Mouse (Mus musculus) forebrain, embryonic 13.5 days (tissue): ENCODE measurements around the gene Ift81. TPM values are rescaled to one million over a fixed set of nuclear protein-coding genes. Genes with fewer than 3 reads are reported as not detected.
A peak's percentile ranks its signal among the peaks of the same experiment; 100 is the strongest.
"Not testable (repeated sequence)": the region's sequence is repeated elsewhere in the genome, so short reads cannot be mapped to it uniquely, and the experiment has no call there.

Experiments used
- ATAC-seq: fragments of 200-750 bp; cut with Nextera tagmentation; 2 replicates; pipeline ENCODE4 v1.8.0; 2017
- H3K27ac ChIP-seq: fragments of 300-500 bp; sonication (generic); 2 replicates; pipeline ENCODE4 v1.5.1; 2015; ENCODE audit warnings: inconsistent platforms, mild to moderate bottlenecking, moderate library complexity
- H3K27me3 ChIP-seq: fragments of 300-500 bp; sonication (generic); 2 replicates; pipeline ENCODE4 v1.6.1; 2015; ENCODE audit warnings: mild to moderate bottlenecking, inconsistent platforms
- H3K36me3 ChIP-seq: fragments of 300-500 bp; sonication (generic); 2 replicates; pipeline ENCODE4 v1.6.1; 2015; ENCODE audit warnings: mild to moderate bottlenecking, inconsistent platforms; ENCODE audit not compliant: poor library complexity, severe bottlenecking
- H3K4me1 ChIP-seq: fragments of 300-500 bp; sonication (generic); 2 replicates; pipeline ENCODE4 v1.6.1; 2015; ENCODE audit warnings: inconsistent platforms
- H3K4me2 ChIP-seq: fragments of 300-500 bp; sonication (generic); 2 replicates; pipeline ENCODE4 v1.6.1; 2015; ENCODE audit warnings: inconsistent platforms, mild to moderate bottlenecking, moderate library complexity
- H3K4me3 ChIP-seq: fragments of 300-500 bp; sonication (generic); 2 replicates; pipeline ENCODE4 v1.5.1; 2015; ENCODE audit warnings: mild to moderate bottlenecking, inconsistent platforms
- H3K9ac ChIP-seq: fragments of 300-500 bp; sonication (generic); 2 replicates; pipeline ENCODE4 v1.6.1; 2015; ENCODE audit warnings: mild to moderate bottlenecking, inconsistent platforms
- H3K9me3 ChIP-seq: fragments of 300-500 bp; sonication (generic); replicated peaks from 2 replicates; pipeline ENCODE4 v1.6.1; 2016; ENCODE audit warnings: inconsistent platforms
- WGBS: fragments of 180-500 bp; shearing (Covaris S2); methylation state at CpG from one replicate; pipeline ENCODE4 v1.1.7; 2015; 5-methylcytosine and 5-hydroxymethylcytosine counted together
- polyA plus RNA-seq: library from polyadenylated mRNA; unstranded; fragments of >200 nt; fragmentation: Nextera tagmentation; extraction: Ambion mirVana; gene quantifications from 2 replicates; pipeline ENCODE4 v1.2.1, GENCODE M21; 2015

Gene Ift81
- 63.2 and 69.7 TPM in 2 replicates for polyA plus RNA-seq

DNA sequence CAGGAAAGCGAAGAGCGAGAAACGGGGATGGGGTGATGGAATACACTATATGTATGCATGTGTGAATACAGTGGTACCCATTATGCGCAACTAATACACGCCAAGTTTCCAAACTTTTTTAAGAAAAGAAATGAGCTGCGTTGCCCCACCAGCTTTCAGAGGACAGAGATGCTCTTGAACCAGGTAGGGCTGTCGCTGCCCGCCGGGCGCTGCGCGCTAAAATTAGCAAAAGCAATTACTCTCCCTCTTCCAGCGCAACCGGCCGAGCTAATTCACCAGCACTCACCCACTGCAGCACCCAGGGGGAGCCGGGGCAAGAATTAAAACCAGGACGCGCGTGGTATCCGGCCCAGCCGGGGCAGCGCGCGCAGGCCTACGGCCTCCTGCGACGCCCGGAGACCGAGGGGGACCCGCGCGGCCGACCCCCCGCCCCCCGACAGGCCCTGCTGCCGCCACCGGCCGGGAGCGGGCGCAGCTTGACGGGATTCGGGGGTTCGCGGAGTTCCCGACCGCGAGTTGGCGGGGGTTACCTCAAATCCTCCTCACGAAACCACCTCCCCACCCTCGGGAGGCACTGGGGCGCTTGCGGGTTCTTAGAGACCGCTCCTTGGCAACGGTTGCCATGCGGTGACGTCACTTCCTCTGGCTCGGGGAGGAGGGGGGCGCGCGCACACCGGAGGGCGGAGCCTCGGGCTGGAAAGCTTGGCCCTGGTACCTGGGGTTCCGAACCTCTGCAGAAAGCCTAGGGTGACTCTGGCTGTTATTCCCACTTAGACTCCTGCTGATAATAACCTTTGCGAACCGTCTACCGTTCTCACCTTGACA lies at the start of gene Ift81:
Gene Ift81 (minus strand): TSS at position 611 of the 825 bp plus-strand sequence.
- 2% methylated on average over 56 of the region's 67 CpGs for WGBS
- peak within 1 kb of the TSS; percentile 87 for H3K27ac ChIP-seq
- ATAC-seq, result peak; percentile 96
- peaks cover 9% of the 10 kb centered on the region; the same call in 1 of the 2 replicates for H3K36me3 ChIP-seq
- peak within 1 kb of the TSS; percentile 78 for H3K4me2 ChIP-seq
- peak within 1 kb of the TSS; percentile 82 for H3K4me3 ChIP-seq
- no peaks in the 10 kb centered on the region for H3K27me3 ChIP-seq
- H3K9ac ChIP-seq, result peak within 1 kb of the TSS; percentile 89
- peaks cover 10% of the 10 kb centered on the region; the same call in 1 of the 2 replicates for H3K4me1 ChIP-seq
- H3K9me3 ChIP-seq, result no peaks in the 10 kb centered on the region

DNA sequence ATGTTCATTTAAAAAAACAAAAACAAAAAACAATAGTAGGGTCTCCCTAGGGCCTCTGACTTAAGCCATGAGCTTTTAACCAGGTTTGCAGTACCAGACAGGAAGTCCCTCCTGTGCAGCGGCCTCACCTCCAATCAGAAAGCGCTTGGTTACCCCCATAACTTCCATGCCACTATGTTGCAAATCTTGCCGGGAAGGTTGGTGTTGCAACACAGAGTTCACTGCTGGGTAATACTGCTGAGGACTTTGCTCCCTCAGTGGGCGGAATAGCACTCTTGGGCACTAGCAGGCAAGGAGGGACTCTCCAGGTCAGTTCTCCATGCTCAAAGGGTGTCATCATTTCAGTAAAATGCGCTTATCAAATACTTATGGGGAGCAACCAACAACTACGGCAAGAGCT lies 48.2 kb upstream of the Ift81 start:
- H3K9me3 ChIP-seq, result no peaks in the 10 kb centered on the region
- H3K4me1 ChIP-seq, result no peaks in the 10 kb centered on the region
- H3K4me2 ChIP-seq, result no peak overlapping the region
- no peak overlapping the region for H3K4me3 ChIP-seq
- H3K36me3 ChIP-seq, result no peaks in the 10 kb centered on the region
- no peak overlapping the region for H3K9ac ChIP-seq
- H3K27ac ChIP-seq, result no peak overlapping the region
- WGBS, result 95% methylated on average over 6 of the region's 6 CpGs
- ATAC-seq, result no peak
- no peaks in the 10 kb centered on the region for H3K27me3 ChIP-seq

DNA sequence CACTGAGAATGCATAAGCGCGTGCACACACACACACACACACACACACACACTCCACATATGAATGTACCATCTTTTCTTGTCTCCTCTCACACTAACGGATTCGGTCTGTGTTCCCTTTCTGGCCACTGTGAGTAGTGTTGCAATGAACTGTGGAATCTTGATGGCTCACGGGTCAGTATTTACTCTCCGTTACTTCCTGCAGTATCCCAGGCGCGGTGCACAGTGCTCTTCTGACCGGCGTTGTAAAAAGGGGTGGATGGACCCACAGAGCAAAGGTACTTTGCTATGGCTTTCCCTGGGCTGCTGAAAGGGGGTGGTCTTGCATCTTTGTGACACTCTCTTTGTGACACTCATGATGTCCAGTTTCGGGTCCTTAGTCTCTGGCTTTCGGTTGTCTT lies 42.5 kb upstream of the Ift81 start:
- ATAC-seq, result no peak
- WGBS, result 93% methylated on average over 12 of the region's 12 CpGs
- Histone ChIP-seq H3K9me3 (no peaks in the 10 kb centered on the region), H3K4me2 (no peak overlapping the region), H3K36me3 (no peaks in the 10 kb centered on the region), H3K9ac (no peak overlapping the region), H3K4me1 (peaks cover 23% of the 10 kb centered on the region), H3K27ac (no peak overlapping the region), H3K4me3 (no peak overlapping the region), H3K27me3 (no peaks in the 10 kb centered on the region)

DNA sequence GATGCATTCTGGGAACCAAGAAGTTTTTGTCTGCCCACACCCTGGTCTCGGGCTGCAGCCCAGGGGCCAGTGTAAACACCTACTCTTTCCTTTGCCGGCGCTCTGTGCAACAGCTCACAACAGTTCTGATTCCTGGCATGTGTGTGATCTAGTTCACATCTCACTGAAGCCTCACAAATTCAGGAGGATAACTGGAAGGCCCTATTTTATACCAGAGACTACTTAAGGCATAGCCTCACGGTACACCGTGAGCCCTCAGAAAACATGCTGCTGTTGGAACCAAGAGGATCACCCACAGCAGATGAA lies 39.9 kb upstream of the Ift81 start:
- Histone ChIP-seq H3K9me3 (no peaks in the 10 kb centered on the region), H3K27ac (peak overlapping the region; percentile 78), H3K4me2 (peak overlapping the region; percentile 25), H3K36me3 (no peaks in the 10 kb centered on the region), H3K4me1 (peaks cover 23% of the 10 kb centered on the region), H3K9ac (peak overlapping the region; percentile 21; the same call in 1 of the 2 replicates), H3K27me3 (0 out of 2 replicates have a peak, but pooled peaks cover 3% of the 10 kb centered on the region), H3K4me3 (no peak overlapping the region)
- 37% methylated on average over 5 of the region's 5 CpGs for WGBS
- peak; percentile 55; the same call in 1 of the 2 replicates for ATAC-seq

DNA sequence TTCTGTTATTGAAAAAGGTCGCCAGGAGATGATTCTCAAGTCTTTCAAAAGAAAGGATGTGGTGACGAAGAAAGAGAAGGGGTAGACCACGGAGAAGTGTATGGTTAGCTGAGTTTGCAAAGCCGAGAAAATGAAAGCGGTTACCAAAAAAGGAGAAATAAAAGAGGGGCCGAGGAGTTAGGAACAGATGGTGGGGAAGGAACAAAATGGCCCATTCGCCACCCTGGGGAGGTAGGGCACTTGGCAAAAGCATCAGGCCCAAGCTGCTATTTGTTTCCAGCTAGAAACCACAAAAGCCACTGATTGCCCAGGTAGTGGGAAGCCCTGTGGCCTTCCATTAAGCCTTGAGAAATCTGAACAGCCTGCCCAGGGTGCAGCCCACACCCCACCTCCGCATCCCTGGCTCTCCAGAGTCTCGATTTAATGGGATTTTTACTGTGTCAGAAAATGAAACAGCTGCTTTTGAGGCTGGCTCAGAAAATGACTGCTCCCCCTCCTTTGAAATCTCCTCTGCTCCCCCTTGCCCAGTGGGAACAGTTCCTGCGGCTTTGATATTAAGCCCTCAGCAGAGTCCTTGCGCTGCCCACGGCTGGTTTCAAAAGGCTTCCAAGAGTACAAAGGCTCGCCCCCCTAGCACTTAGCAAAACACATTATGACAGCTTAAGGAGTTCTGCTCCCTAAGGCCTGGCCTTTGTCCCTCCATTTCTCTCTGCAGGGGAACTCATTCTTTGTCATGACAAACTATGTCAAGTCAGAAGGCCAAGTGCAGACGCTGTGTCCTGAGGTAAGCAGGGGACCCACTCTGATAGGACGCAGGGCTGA lies 39.3 kb upstream of the Ift81 start:
- H3K4me1 ChIP-seq, result peaks cover 23% of the 10 kb centered on the region
- H3K27ac ChIP-seq, result peak overlapping the region; percentile 78
- H3K36me3 ChIP-seq, result no peaks in the 10 kb centered on the region
- WGBS, result 13% methylated on average over 15 of the region's 15 CpGs
- no peak overlapping the region for H3K4me3 ChIP-seq
- peak overlapping the region; percentile 25 for H3K4me2 ChIP-seq
- ATAC-seq, result peak; percentile 81
- H3K9me3 ChIP-seq, result no peaks in the 10 kb centered on the region
- H3K27me3 ChIP-seq, result 0 out of 2 replicates have a peak, but pooled peaks cover 3% of the 10 kb centered on the region
- H3K9ac ChIP-seq, result peak overlapping the region; percentile 21; the same call in 1 of the 2 replicates

DNA sequence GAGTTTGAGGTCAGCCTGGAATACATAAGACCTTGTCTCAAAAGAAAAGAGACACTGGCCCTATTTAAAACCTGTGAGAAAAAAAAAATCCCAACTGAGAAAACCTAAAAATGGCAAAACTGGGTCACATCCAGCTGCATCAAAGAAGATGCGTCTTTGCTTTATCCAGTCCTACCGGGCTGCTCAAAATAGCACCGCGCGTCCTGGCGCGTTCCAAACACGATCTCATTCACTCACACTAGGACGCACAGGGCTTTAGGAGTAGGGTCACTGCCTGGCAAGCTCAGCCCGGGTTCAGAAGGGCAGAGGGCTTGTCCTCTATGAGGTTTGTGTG lies 38.8 kb upstream of the Ift81 start:
- 49% methylated on average over 10 of the region's 10 CpGs for WGBS
- Histone ChIP-seq H3K4me1 (peaks cover 23% of the 10 kb centered on the region), H3K9me3 (no peaks in the 10 kb centered on the region), H3K9ac (no peak overlapping the region), H3K27ac (peak overlapping the region; percentile 78), H3K27me3 (0 out of 2 replicates have a peak, but pooled peaks cover 3% of the 10 kb centered on the region), H3K4me3 (no peak overlapping the region), H3K4me2 (peak overlapping the region; percentile 25; the same call in 1 of the 2 replicates), H3K36me3 (no peaks in the 10 kb centered on the region)
- 0 out of 2 replicates have a peak, but pooled peaks have one; percentile 33 for ATAC-seq

DNA sequence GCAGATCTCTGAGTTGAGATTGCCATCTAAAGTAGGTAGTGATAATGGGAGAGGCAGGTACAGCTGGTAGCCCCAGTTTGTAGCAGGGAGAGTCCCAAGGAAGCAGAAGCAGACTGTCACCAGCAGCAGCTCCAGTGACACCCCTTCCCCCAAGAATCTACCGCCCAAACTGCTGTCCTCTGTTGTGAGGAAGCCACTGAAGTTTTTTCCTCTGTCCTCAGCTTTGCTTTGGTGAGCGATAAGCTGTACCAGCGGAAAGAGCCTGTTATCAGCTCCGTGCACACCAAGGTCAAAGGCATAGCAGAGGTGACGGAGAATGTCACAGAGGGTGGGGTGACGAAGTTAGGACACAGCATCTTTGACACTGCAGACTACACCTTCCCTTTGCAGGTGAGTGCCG lies 38.2 kb upstream of the Ift81 start:
- H3K4me1 ChIP-seq, result peaks cover 23% of the 10 kb centered on the region
- H3K36me3 ChIP-seq, result no peaks in the 10 kb centered on the region
- 83% methylated on average over 7 of the region's 7 CpGs for WGBS
- peak overlapping the region; percentile 21 for H3K27ac ChIP-seq
- H3K9ac ChIP-seq, result no peak overlapping the region
- no peak overlapping the region for H3K4me3 ChIP-seq
- no peaks in the 10 kb centered on the region for H3K9me3 ChIP-seq
- H3K4me2 ChIP-seq, result no peak overlapping the region
- ATAC-seq, result no peak
- H3K27me3 ChIP-seq, result 0 out of 2 replicates have a peak, but pooled peaks cover 3% of the 10 kb centered on the region

DNA sequence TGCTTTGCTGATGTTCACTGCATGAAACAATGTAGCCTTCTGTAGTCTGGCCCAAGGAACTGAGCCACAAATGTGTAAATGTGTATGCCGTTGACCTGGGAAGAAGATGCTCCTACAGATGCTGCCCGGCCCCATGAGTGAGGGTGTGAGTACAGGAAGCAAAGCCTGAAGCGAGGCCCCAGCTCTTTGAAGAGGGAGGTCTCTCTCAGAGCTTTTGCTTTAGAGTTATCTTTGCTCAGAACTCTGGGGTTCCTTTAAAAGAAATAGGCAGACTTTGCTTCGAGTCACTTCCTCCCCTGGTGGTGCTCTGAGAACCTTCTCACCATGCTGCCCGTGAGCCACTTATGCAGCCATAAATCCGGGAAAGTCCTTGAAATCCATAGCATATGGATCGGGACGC lies 35.8 kb upstream of the Ift81 start:
- H3K4me3 ChIP-seq, result no peak overlapping the region
- H3K9ac ChIP-seq, result no peak overlapping the region
- 89% methylated on average over 8 of the region's 8 CpGs for WGBS
- no peaks in the 10 kb centered on the region for H3K9me3 ChIP-seq
- H3K4me2 ChIP-seq, result no peak overlapping the region
- peaks cover 26% of the 10 kb centered on the region for H3K4me1 ChIP-seq
- no peaks in the 10 kb centered on the region for H3K36me3 ChIP-seq
- 0 out of 2 replicates have a peak, but pooled peaks cover 3% of the 10 kb centered on the region for H3K27me3 ChIP-seq
- no peak overlapping the region for H3K27ac ChIP-seq
- no peak for ATAC-seq

DNA sequence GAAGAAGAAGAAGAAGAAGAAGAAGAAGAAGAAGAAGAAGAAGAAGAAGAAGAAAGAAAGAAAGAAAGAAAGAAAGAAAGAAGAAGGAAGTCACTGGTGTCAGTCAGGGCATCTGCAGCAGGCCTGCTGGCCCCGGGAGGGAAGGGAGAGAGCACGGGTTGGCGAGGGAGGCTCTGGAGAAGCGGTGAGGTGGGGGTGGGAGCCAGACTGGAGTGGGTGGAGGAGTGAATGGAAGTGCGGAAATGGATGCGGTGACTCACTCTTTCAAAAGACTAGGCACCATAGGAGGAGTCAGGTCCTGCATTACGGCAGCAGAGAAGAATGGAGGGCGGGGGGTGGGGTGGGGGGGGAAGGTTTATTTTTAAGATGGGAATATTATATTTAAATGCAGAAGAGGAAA lies 34.9 kb upstream of the Ift81 start:
- ATAC-seq, result no peak
- no peak overlapping the region for H3K9ac ChIP-seq
- H3K4me2 ChIP-seq, result no peak overlapping the region
- no peaks in the 10 kb centered on the region for H3K9me3 ChIP-seq
- H3K4me3 ChIP-seq, result no peak overlapping the region
- 77% methylated on average over 8 of the region's 8 CpGs for WGBS
- H3K4me1 ChIP-seq, result peaks cover 22% of the 10 kb centered on the region
- H3K27ac ChIP-seq, result no peak overlapping the region
- 0 out of 2 replicates have a peak, but pooled peaks cover 3% of the 10 kb centered on the region for H3K27me3 ChIP-seq
- H3K36me3 ChIP-seq, result no peaks in the 10 kb centered on the region

DNA sequence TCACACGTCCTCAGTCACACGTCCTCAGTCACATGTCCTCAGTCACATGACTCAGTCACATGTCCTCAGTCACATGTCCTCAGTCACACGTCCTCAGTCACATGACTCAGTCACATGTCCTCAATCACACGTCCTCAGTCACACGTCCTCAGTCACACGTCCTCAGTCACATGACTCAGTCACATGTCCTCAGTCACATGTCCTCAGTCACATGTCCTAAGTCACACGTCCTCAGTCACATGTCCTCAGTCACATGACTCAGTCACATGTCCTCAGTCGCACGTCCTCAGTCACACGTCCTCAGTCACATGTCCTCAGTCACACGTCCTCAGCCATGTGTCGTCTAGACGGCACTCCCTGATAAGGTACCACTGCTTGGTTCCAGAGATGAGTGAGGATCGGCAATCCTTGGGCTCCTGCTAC lies 33.6 kb upstream of the Ift81 start:
- 94% methylated on average over 14 of the region's 14 CpGs for WGBS
- H3K27ac ChIP-seq, H3K9ac ChIP-seq, H3K9me3 ChIP-seq, H3K4me2 ChIP-seq, H3K36me3 ChIP-seq, H3K27me3 ChIP-seq, H3K4me3 ChIP-seq, ATAC-seq, H3K4me1 ChIP-seq: not testable (repeated sequence)

DNA sequence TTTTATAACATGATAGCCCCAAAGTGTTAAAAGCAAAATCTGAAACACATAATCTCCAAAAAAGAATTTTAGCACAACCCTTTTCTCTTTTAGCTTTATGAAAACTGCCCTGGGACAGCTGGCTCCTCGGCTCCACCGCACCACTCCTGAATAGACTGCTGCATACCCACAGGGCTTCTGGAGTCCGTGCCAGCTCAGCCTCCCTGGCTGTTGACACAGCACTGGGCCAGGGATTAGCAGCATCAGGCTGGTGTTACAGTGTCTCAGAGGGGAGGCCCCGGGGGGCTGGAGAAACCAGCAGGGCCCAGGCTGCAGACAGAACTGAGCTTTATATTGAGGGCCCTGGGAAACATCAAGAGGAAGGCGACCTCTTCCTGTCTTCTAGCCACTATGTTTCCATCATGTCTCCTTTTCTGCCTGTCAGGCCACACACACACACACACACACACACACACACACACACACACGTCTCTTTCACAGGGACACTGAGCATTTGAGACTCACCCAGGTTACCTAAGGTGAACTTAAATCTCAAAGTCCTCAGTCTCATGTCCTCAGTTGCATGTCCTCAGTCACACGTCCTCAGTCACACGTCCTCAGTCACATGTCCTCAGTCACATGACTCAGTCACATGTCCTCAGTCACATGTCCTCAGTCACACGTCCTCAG lies 33.1 kb upstream of the Ift81 start:
- Histone ChIP-seq H3K9ac (no peak overlapping the region), H3K4me2 (no peak overlapping the region), H3K4me3 (no peak overlapping the region), H3K27me3 (0 out of 2 replicates have a peak, but pooled peaks cover 3% of the 10 kb centered on the region), H3K27ac (no peak overlapping the region), H3K36me3 (no peaks in the 10 kb centered on the region), H3K9me3 (no peaks in the 10 kb centered on the region), H3K4me1 (peaks cover 3% of the 10 kb centered on the region; the same call in 1 of the 2 replicates)
- WGBS, result 73% methylated on average over 9 of the region's 9 CpGs
- no peak for ATAC-seq
